Mouse (Mus musculus): ENCODE measurements around the gene Gipc2.

Gipc2 gene

GRCm38 (mm10) chr3:152065806-152066205 is 100.2 kb downstream of the Gipc2 start:
- DNase-seq: no peak

GRCm38 (mm10) chr3:152064166-152064565 is 101.9 kb downstream of the Gipc2 start:
- no peak for DNase-seq

- peak in 1 of 2 experiments; percentile 16 for DNase-seq
Measured at GRCm38 (mm10) chr3:152062806-152063205, 103.2 kb downstream of the Gipc2 start.

- no peak for DNase-seq
Measured at GRCm38 (mm10) chr3:152061145-152061544, 104.9 kb downstream of the Gipc2 start.

- no peak for DNase-seq
Measured at GRCm38 (mm10) chr3:152058235-152058634, 107.8 kb downstream of the Gipc2 start.

GRCm38 (mm10) chr3:152054260-152054659 is 111.8 kb downstream of the Gipc2 start:
- DNase-seq: no peak

- no peak for DNase-seq
Measured at GRCm38 (mm10) chr3:152051959-152052358, 114.1 kb downstream of the Gipc2 start.

GRCm38 (mm10) chr3:152047914-152048313 is 118.1 kb downstream of the Gipc2 start:
- DNase-seq: no peak

- no peak for DNase-seq
Measured at GRCm38 (mm10) chr3:152046895-152047294, 119.1 kb downstream of the Gipc2 start.
